Comparison of ENCODE assay signal across 21 mouse cellular contexts in the genomic region with DNA sequence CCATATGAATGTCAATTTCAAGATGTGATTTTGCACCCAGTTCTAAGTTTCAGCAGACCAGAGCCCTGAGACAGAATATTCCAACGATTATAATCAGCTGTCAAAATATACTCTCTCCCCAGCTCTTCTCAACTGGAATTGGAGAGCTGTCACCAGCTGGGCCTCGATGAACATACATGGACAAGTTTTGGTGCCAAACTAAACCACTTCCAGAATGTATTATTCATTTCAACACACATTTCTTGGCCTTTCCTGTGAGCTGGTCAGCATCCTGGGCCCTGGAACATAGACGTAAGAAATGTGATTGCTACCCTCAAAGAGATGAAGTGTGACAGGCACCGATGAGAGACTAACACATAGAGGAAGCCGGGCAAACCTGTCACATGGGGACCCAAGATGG. TPM values are rescaled to one million over a fixed set of nuclear protein-coding genes. Genes with fewer than 3 reads are reported as not detected.
"Had no signal": no experiment of that assay in that cellular context is flagged by ENCODE, and none has a peak within 500 bp of the region (broad histone marks: within the 10 kb centered on the region; RNA-seq: fewer than 3 reads in every experiment).

No protein-coding gene starts in this region.

- DNase-seq: kidney, postnatal 25 days; layer of hippocampus, adult 9-11 months; liver; lung, adult 18-20 months; lung, postnatal 14 days; lung, postnatal 4 days; thymus, adult 18-20 months; thymus, postnatal 36 days had no signal

- H3K9me3 ChIP-seq: limb, embryonic 10.5 days; limb, embryonic 13.5 days; liver, embryonic 12.5 days; liver, embryonic 15.5 days; lung, embryonic 15.5 days; midbrain, embryonic 12.5 days; midbrain, embryonic 15.5 days; neural tube, embryonic 13.5 days had no signal

- H3K27me3 ChIP-seq: limb, embryonic 13.5 days; liver, embryonic 12.5 days; liver, embryonic 15.5 days; lung, embryonic 15.5 days; midbrain, embryonic 12.5 days; midbrain, embryonic 15.5 days; neural tube, embryonic 13.5 days had no signal

- H3K4me3 ChIP-seq: layer of hippocampus, adult 2 months; limb, embryonic 10.5 days; limb, embryonic 13.5 days; liver, embryonic 12.5 days; liver, embryonic 15.5 days; lung, embryonic 15.5 days; midbrain, embryonic 12.5 days; midbrain, embryonic 15.5 days; myocyte; neural tube, embryonic 13.5 days had no signal

- H3K4me1 ChIP-seq: midbrain, embryonic 15.5 days had no signal

- H3K27ac ChIP-seq: kidney, postnatal 0 days; layer of hippocampus, adult 2 months; limb, embryonic 10.5 days; limb, embryonic 13.5 days; liver, embryonic 12.5 days; liver, embryonic 15.5 days; lung, embryonic 15.5 days; midbrain, embryonic 12.5 days; midbrain, embryonic 15.5 days; neural tube, embryonic 13.5 days had no signal

- ATAC-seq: liver, embryonic 12.5 days; midbrain, embryonic 15.5 days had no signal

- H3K4me2 ChIP-seq: limb, embryonic 13.5 days; liver, embryonic 12.5 days; liver, embryonic 15.5 days; lung, embryonic 15.5 days; midbrain, embryonic 12.5 days; midbrain, embryonic 15.5 days; neural tube, embryonic 13.5 days had no signal

- H3K36me3 ChIP-seq: limb, embryonic 10.5 days; limb, embryonic 13.5 days; liver, embryonic 12.5 days; liver, embryonic 15.5 days; lung, embryonic 15.5 days; midbrain, embryonic 12.5 days; midbrain, embryonic 15.5 days; neural tube, embryonic 13.5 days had no signal

- H3K9ac ChIP-seq: limb, embryonic 13.5 days; liver, embryonic 12.5 days; liver, embryonic 15.5 days; lung, embryonic 15.5 days; midbrain, embryonic 12.5 days; midbrain, embryonic 15.5 days; neural tube, embryonic 13.5 days had no signal

RNA-seq across cellular contexts. Expression of a gene that starts 13.7 kb away (rescaled TPM):
- total RNA-seq: monocyte, adult 5-6 weeks; neutrophil, adult 5-6 weeks had no signal
